Mouse (Mus musculus): ENCODE measurements around the gene Gm48552. TPM values are rescaled to one million over a fixed set of nuclear protein-coding genes. Genes with fewer than 3 reads are reported as not detected.

The Gm48552 gene
- under 1 TPM; 0.65 to 0.83 TPM for total RNA-seq (2021)
- long read RNA-seq, experiment 1 = 0 reads
- long read RNA-seq, experiment 2 = 0 reads

GRCm38 (mm10) chr10:81388505-81389055 is at the start of gene Gm48552:
Gene Gm48552 (plus strand): TSS chr10:81389005.
- no peak for DNase-seq
- intact Hi-C loops (cut with DNase I) = loop anchor here (1.0 to 10.0 kb wide), 2 partner anchors 62 to 156 kb away; partner anchors contain the start of gene Gna11

GRCm38 (mm10) chr10:81340551-81341332 is 48.1 kb upstream of the Gm48552 start:
- DNase-seq = no peak
- intact Hi-C loops (cut with DNase I) = loop anchor here (2.0 to 5.0 kb wide), 2 partner anchors 18 to 98 kb away; no protein-coding TSS in a partner anchor

- peak; percentile 85 to 88 for DNase-seq
- intact Hi-C loops (cut with DNase I) = loop anchor here (2.0 to 5.0 kb wide), 2 partner anchors 19 to 99 kb away; no protein-coding TSS in a partner anchor
Observed at GRCm38 (mm10) chr10:81341333-81341949, 47.4 kb upstream of the Gm48552 start.

GRCm38 (mm10) chr10:81342686-81343505 is 45.9 kb upstream of the Gm48552 start, which contains the start of gene Gipc3:
Gene Gipc3 (minus strand): TSS chr10:81343266.
- DNase-seq = peak; percentile 46 to 53
- intact Hi-C loops (cut with DNase I) = loop anchor here (2.0 to 5.0 kb wide), 2 partner anchors 54 to 101 kb away; no protein-coding TSS in a partner anchor

GRCm38 (mm10) chr10:81344421-81345161 is 44.2 kb upstream of the Gm48552 start:
- DNase-seq = peak in 1 of 2 experiments; percentile 55
- intact Hi-C loops (cut with DNase I) = loop anchor here (5.0 kb wide), 1 partner anchor 102 kb away; no protein-coding TSS in a partner anchor

GRCm38 (mm10) chr10:81345162-81345534 is 43.7 kb upstream of the Gm48552 start:
- intact Hi-C loops (cut with DNase I) = no loop called here
- no peak for DNase-seq

- intact Hi-C loops (cut with DNase I) = no loop called here
- no peak for DNase-seq
Observed at GRCm38 (mm10) chr10:81346453-81347067, 42.2 kb upstream of the Gm48552 start.

- DNase-seq = no peak
- intact Hi-C loops (cut with DNase I) = no loop called here
Observed at GRCm38 (mm10) chr10:81349146-81349545, 39.7 kb upstream of the Gm48552 start.

GRCm38 (mm10) chr10:81349961-81350350 is 38.8 kb upstream of the Gm48552 start:
- intact Hi-C loops (cut with DNase I) = no loop called here
- DNase-seq = no peak

- DNase-seq = peak; percentile 99
- intact Hi-C loops (cut with DNase I) = no loop called here
Observed at GRCm38 (mm10) chr10:81350351-81351063, 38.3 kb upstream of the Gm48552 start, which contains the start of gene Hmg20b. Gene Hmg20b (minus strand): TSS chr10:81350480.

GRCm38 (mm10) chr10:81351678-81352291 is 37.0 kb upstream of the Gm48552 start:
- DNase-seq = no peak
- intact Hi-C loops (cut with DNase I) = no loop called here

GRCm38 (mm10) chr10:81354738-81355477 is 33.9 kb upstream of the Gm48552 start:
- DNase-seq = no peak
- intact Hi-C loops (cut with DNase I) = no loop called here

- intact Hi-C loops (cut with DNase I) = no loop called here
- no peak for DNase-seq
Observed at GRCm38 (mm10) chr10:81355533-81355932, 33.3 kb upstream of the Gm48552 start.

GRCm38 (mm10) chr10:81356352-81356990 is 32.3 kb upstream of the Gm48552 start:
- DNase-seq = no peak
- intact Hi-C loops (cut with DNase I) = no loop called here

- peak; percentile 96 for DNase-seq
- intact Hi-C loops (cut with DNase I) = no loop called here
Observed at GRCm38 (mm10) chr10:81356991-81357844, 31.6 kb upstream of the Gm48552 start, which contains the start of gene Mfsd12. Gene Mfsd12 (plus strand): TSS chr10:81357491.

GRCm38 (mm10) chr10:81358209-81358608 is 30.6 kb upstream of the Gm48552 start:
- DNase-seq = no peak
- intact Hi-C loops (cut with DNase I) = loop anchor here (2.0 kb wide), 1 partner anchor 19 kb away; no protein-coding TSS in a partner anchor
